Mouse (Mus musculus): ENCODE measurements at regions not wholly inside any gene's neighbourhood (a gene's known extent, or its start where the extent isn't known, plus 50 kb on each side); places are given as distances from the start of the nearest gene placed in this dataset.
"Not testable (repeated sequence)": the region's sequence is repeated elsewhere in the genome, so short reads cannot be mapped to it uniquely, and the experiment has no call there.

GRCm38 (mm10) chr11:31615107-31615811, 56.4 kb downstream of the Bod1 start:
- peak in 1 of 2 experiments; percentile 10 for DNase-seq (ENCODE audit: low spot score in 2 of 2)

- DNase-seq (ENCODE audit: low spot score in 2 of 2): no peak
Measured at GRCm38 (mm10) chr11:31614394-31614713, 57.3 kb downstream of the Bod1 start.

GRCm38 (mm10) chr11:31613688-31614393, 57.8 kb downstream of the Bod1 start:
- DNase-seq (ENCODE audit: low spot score in 2 of 2): no peak

- DNase-seq (ENCODE audit: low spot score in 2 of 2): no peak
Measured at GRCm38 (mm10) chr11:31608458-31608857, 63.2 kb downstream of the Bod1 start.

GRCm38 (mm10) chr11:31601499-31601898, 70.2 kb downstream of the Bod1 start:
- DNase-seq (ENCODE audit: low spot score in 2 of 2): no peak

GRCm38 (mm10) chr11:31593604-31594003, 78.1 kb downstream of the Bod1 start:
- no peak for DNase-seq (ENCODE audit: low spot score in 2 of 2)

- DNase-seq (ENCODE audit: low spot score in 2 of 2): no peak
Measured at GRCm38 (mm10) chr11:31592061-31592460, 79.6 kb downstream of the Bod1 start.

- DNase-seq (ENCODE audit: low spot score in 2 of 2): no peak
Measured at GRCm38 (mm10) chr11:31591037-31591554, 80.6 kb downstream of the Bod1 start.

GRCm38 (mm10) chr11:31574941-31575340, 96.7 kb downstream of the Bod1 start:
- DNase-seq (ENCODE audit: low spot score in 2 of 2): no peak

- no peak for DNase-seq (ENCODE audit: low spot score in 2 of 2)
Measured at GRCm38 (mm10) chr11:31564742-31565510, 106.8 kb downstream of the Bod1 start.

- DNase-seq (ENCODE audit: low spot score in 2 of 2): no peak
Measured at GRCm38 (mm10) chr11:31563826-31564741, 107.6 kb downstream of the Bod1 start.

- DNase-seq (ENCODE audit: low spot score in 2 of 2): no peak
Measured at GRCm38 (mm10) chr11:31562954-31563353, 108.7 kb downstream of the Bod1 start.

- DNase-seq (ENCODE audit: low spot score in 2 of 2): no peak
Measured at GRCm38 (mm10) chr11:31560775-31561174, 110.9 kb downstream of the Bod1 start.

- DNase-seq (ENCODE audit: low spot score in 2 of 2): no peak
Measured at GRCm38 (mm10) chr11:31555042-31555441, 116.6 kb downstream of the Bod1 start.

GRCm38 (mm10) chr11:31551614-31552271, 119.9 kb downstream of the Bod1 start:
- DNase-seq (ENCODE audit: low spot score in 2 of 2): no peak

GRCm38 (mm10) chr11:31550747-31551613, 120.7 kb downstream of the Bod1 start:
- DNase-seq (ENCODE audit: low spot score in 2 of 2): no peak

GRCm38 (mm10) chr11:31545514-31545913, 126.2 kb downstream of the Bod1 start:
- not testable (repeated sequence) for DNase-seq (ENCODE audit: low spot score in 2 of 2)

GRCm38 (mm10) chr11:31542635-31543219, 129.0 kb downstream of the Bod1 start:
- DNase-seq (ENCODE audit: low spot score in 2 of 2): no peak

GRCm38 (mm10) chr11:31541425-31541824, 130.3 kb downstream of the Bod1 start:
- DNase-seq (ENCODE audit: low spot score in 2 of 2): no peak
